Mouse (Mus musculus): ENCODE measurements around the gene Scube3. TPM values are rescaled to one million over a fixed set of nuclear protein-coding genes. Genes with fewer than 3 reads are reported as not detected.

Gene Scube3
- polyA plus RNA-seq, 1 experiment from 2014 or later: 4.7 TPM

DNA sequence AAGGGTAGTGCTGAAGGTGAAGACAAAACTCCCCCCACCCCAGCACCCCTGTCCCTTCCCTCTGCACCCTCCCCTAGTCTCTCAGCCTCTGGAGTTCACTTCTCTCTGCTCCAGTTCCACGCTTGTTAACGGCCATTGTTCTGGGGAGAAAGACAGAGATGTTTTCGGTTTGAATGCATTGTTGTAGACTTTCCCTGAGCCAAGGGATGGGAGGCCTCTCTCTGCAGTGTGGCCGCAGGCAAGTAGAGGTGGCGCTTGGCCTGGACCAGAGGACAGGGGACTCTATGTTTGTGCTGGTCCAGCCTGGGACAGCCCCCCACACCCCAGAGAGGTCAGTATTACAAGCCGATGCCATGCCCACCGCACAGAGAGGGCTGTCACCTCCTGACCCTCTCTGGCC lies 18.3 kb upstream of the Scube3 start:
- H3K9me3 ChIP-seq (replicated peaks; ENCODE audit: control insufficient read depth, low read length): no peaks in the 10 kb centered on the region
- H3K27me3 ChIP-seq (replicated peaks; ENCODE audit: control insufficient read depth, insufficient read depth, low read length): no peaks in the 10 kb centered on the region
- 11% methylated on average over 7 of the region's 7 CpGs for WGBS
- ATAC-seq (no peak), DNase-seq (ENCODE audit: low spot score) (no peak)
- H3K4me2 ChIP-seq (ENCODE audit: low read length): no peak overlapping the region
- H3K4me3 ChIP-seq (ENCODE audit: low read depth, low read length): no peak overlapping the region
- no peaks in the 10 kb centered on the region for H3K36me3 ChIP-seq (ENCODE audit: control insufficient read depth, insufficient read depth, low read length)
- no peak overlapping the region for H3K9ac ChIP-seq (ENCODE audit: low read length)
- H3K4me1 ChIP-seq (ENCODE audit: control insufficient read depth, insufficient read depth, low read length): no peaks in the 10 kb centered on the region
- H3K27ac ChIP-seq (ENCODE audit: low read depth, low read length): no peak overlapping the region

DNA sequence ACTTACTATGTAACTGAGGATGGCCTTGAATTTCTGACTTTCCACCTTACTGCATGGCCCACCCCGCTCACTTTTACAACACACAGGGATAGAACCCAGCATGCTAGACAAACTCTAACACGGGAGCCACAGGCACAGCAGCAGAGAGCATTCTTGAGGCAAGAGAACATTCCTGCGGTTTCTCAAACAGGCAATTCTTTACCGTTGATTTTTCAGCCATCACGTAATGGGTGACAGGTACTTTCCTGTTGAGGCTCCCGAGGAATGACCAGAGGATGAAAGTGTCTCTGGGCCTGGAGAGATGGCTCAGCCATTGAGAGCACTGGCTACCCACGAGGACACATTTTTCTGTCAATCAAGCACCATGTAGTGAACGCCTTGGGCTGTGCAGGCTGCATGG lies 17.6 kb upstream of the Scube3 start:
- no peak for ATAC-seq
- no peaks in the 10 kb centered on the region for H3K36me3 ChIP-seq (ENCODE audit: control insufficient read depth, insufficient read depth, low read length)
- H3K4me2 ChIP-seq (ENCODE audit: low read length): no peak overlapping the region
- H3K4me1 ChIP-seq (ENCODE audit: control insufficient read depth, insufficient read depth, low read length): no peaks in the 10 kb centered on the region
- no peak overlapping the region for H3K9ac ChIP-seq (ENCODE audit: low read length)
- H3K9me3 ChIP-seq (replicated peaks; ENCODE audit: control insufficient read depth, low read length): no peaks in the 10 kb centered on the region
- 77% methylated on average over 8 of the region's 8 CpGs for WGBS
- DNase-seq (ENCODE audit: low spot score): no peak
- no peak overlapping the region for H3K4me3 ChIP-seq (ENCODE audit: low read depth, low read length)
- H3K27me3 ChIP-seq (replicated peaks; ENCODE audit: control insufficient read depth, insufficient read depth, low read length): no peaks in the 10 kb centered on the region
- no peak overlapping the region for H3K27ac ChIP-seq (ENCODE audit: low read depth, low read length)

DNA sequence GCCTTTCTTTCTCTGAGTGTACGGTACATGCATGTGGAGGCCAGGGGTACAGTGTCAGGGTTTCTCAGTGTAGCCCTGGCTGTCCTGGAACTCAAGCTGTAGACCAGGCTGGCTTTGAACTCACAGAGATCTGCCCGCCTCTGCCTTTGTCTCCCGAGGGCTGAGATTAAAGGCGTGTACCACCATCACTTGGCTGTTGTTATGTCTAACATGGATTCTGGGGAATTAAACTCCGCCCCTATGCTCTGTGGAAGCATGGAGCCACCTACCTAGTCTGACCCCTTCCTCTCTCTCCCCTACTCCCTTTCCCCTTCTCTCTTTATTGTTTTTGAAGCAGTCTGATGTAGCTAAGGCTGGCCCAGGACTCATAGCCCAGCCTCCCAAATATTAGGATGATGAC lies 12.1 kb upstream of the Scube3 start:
- 86% methylated on average over 5 of the region's 5 CpGs for WGBS
- no peak overlapping the region for H3K4me2 ChIP-seq (ENCODE audit: low read length)
- H3K4me1 ChIP-seq (ENCODE audit: control insufficient read depth, insufficient read depth, low read length): no peaks in the 10 kb centered on the region
- no peak overlapping the region for H3K9ac ChIP-seq (ENCODE audit: low read length)
- DNase-seq (ENCODE audit: low spot score) (no peak), ATAC-seq (no peak)
- no peaks in the 10 kb centered on the region for H3K9me3 ChIP-seq (replicated peaks; ENCODE audit: control insufficient read depth, low read length)
- no peaks in the 10 kb centered on the region for H3K27me3 ChIP-seq (replicated peaks; ENCODE audit: control insufficient read depth, insufficient read depth, low read length)
- H3K27ac ChIP-seq (ENCODE audit: low read depth, low read length): no peak overlapping the region
- H3K4me3 ChIP-seq (ENCODE audit: low read depth, low read length): no peak overlapping the region
- H3K36me3 ChIP-seq (ENCODE audit: control insufficient read depth, insufficient read depth, low read length): no peaks in the 10 kb centered on the region

DNA sequence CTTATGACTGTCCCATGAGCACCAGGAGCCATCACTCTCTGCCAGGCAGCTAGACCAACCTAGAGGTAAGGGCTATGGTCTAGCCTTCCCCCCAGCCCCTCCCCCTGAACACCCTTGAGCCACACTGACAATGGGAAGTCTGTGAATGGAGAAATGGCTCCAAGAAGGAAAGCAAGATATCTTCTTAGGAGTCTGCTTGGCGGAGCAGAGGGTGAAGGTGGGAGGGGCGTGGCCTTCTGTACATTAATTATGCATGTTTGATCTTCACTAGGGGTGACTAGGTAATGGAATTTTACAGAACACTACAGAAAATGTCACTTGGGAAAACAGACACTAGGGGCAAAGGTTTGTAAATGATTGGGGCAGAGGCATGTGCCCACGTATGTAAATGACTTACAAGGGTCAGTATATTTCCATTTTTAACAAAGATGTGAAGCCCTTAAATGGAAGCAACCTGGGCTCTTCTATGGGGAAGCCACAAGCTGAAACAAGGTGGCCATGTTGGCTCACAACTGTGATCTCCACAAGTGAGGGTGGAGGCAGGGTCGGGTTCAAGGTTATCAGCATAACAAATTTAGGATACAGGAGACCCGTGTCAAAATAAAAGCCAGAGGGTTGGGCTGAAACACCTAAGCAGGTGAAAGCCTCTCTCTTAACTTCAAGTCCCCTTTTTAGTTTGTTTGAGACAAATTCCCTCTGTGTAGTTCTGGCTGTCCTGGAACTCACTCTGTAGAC lies 11.4 kb upstream of the Scube3 start:
- no peaks in the 10 kb centered on the region for H3K4me1 ChIP-seq (ENCODE audit: control insufficient read depth, insufficient read depth, low read length)
- H3K4me2 ChIP-seq (ENCODE audit: low read length): no peak overlapping the region
- DNase-seq (ENCODE audit: low spot score) (no peak), ATAC-seq (no peak)
- H3K9me3 ChIP-seq (replicated peaks; ENCODE audit: control insufficient read depth, low read length): no peaks in the 10 kb centered on the region
- no peak overlapping the region for H3K27ac ChIP-seq (ENCODE audit: low read depth, low read length)
- no peaks in the 10 kb centered on the region for H3K27me3 ChIP-seq (replicated peaks; ENCODE audit: control insufficient read depth, insufficient read depth, low read length)
- 68% methylated on average over 5 of the region's 5 CpGs for WGBS
- no peaks in the 10 kb centered on the region for H3K36me3 ChIP-seq (ENCODE audit: control insufficient read depth, insufficient read depth, low read length)
- no peak overlapping the region for H3K4me3 ChIP-seq (ENCODE audit: low read depth, low read length)
- H3K9ac ChIP-seq (ENCODE audit: low read length): no peak overlapping the region

DNA sequence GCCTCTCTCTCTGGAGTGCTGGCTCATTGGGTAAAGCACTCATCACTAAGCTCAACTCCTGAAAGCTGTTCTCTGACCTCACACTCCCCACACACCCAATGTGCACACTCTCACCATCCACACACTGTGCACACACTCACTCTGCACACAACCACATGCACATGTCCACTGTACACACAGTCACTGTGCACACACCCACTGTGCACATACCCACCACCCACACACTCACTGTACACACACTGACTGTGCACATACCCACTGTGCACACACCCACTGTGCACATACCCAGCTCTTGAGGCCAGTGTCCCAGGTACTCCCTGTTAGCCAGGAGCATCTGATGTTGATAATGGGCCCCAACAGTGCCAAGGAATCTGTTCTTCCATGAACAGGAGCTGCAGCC lies 10.8 kb upstream of the Scube3 start:
- Histone ChIP-seq H3K4me3 (ENCODE audit: low read depth, low read length) (no peak overlapping the region), H3K9ac (ENCODE audit: low read length) (no peak overlapping the region), H3K4me1 (ENCODE audit: control insufficient read depth, insufficient read depth, low read length) (no peaks in the 10 kb centered on the region), H3K36me3 (ENCODE audit: control insufficient read depth, insufficient read depth, low read length) (no peaks in the 10 kb centered on the region), H3K27me3 (replicated peaks; ENCODE audit: control insufficient read depth, insufficient read depth, low read length) (no peaks in the 10 kb centered on the region), H3K27ac (ENCODE audit: low read depth, low read length) (no peak overlapping the region), H3K4me2 (ENCODE audit: low read length) (no peak overlapping the region), H3K9me3 (replicated peaks; ENCODE audit: control insufficient read depth, low read length) (no peaks in the 10 kb centered on the region)
- DNase-seq (ENCODE audit: low spot score) (no peak), ATAC-seq (no peak)

DNA sequence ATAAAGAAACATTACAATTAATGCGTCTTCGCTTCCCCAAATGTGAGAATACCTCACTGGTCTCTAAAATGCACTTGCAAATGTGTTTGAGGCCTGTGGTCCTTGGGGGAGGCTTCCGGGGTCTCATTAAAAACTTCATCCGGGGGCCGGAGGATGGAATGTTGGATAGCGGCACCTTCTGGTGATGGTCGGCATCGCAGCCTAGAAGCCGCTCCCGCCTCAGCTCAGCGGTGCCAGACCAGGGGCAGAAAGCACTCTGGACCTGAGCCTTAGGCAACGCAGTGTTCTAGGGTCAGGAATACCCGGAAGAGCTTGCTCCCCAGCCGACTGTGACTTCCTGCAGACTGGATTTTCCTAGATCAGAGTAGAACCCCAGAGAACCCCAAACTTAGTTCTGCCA lies 8.7 kb upstream of the Scube3 start:
- Histone ChIP-seq H3K4me2 (ENCODE audit: low read length) (0 out of 2 replicates have a peak overlapping the region, but pooled peaks have one; percentile 14), H3K27ac (ENCODE audit: low read depth, low read length) (no peak overlapping the region), H3K27me3 (replicated peaks; ENCODE audit: control insufficient read depth, insufficient read depth, low read length) (no peaks in the 10 kb centered on the region), H3K9me3 (replicated peaks; ENCODE audit: control insufficient read depth, low read length) (no peaks in the 10 kb centered on the region), H3K9ac (ENCODE audit: low read length) (no peak overlapping the region), H3K4me1 (ENCODE audit: control insufficient read depth, insufficient read depth, low read length) (no peaks in the 10 kb centered on the region), H3K36me3 (ENCODE audit: control insufficient read depth, insufficient read depth, low read length) (no peaks in the 10 kb centered on the region), H3K4me3 (ENCODE audit: low read depth, low read length) (no peak overlapping the region)
- peak; percentile 68 for DNase-seq (ENCODE audit: low spot score)
- ATAC-seq: peak; percentile 58
- 5% methylated on average over 14 of the region's 14 CpGs for WGBS

DNA sequence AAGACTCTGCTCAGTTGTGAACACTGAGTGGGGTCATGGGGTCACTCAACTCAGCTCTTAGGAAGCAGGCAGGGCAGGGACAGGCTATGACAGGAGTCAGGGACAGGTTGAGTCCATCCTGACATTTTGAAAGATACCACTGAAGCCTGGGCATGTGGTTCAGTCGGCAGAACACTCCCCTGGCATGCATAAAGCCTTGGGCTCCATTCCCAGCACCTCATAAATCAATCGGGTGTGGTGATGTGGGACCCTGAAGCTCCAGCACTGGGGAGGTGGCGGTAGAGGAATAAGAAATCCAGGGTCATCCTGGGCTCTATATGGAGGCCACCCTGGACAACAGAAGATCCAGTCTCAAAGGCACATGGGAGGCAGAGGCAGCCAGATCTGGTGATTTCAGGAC lies 6.4 kb upstream of the Scube3 start:
- no peaks in the 10 kb centered on the region for H3K9me3 ChIP-seq (replicated peaks; ENCODE audit: control insufficient read depth, low read length)

DNA sequence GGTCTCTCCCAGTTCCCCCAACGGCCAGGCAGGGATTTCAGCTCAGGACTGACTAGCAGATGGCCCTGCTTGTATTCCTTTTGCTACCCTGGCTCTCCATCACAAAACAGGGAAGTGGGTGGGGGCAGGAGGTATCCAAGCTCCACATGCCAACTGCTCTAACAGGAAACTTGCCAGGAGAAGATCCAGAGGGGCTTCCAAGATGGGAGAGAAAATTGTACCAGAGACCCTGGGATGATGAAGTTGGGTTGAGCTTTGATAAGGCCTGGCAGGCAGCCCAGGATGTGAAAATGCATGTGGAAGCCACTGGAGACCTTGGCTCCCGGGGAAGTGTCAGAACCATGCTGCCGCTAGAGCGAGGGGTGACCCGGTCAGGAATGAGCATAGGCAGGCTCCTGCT lies 5.7 kb upstream of the Scube3 start:
- no peak overlapping the region for H3K4me3 ChIP-seq (ENCODE audit: low read depth, low read length)
- H3K4me1 ChIP-seq (ENCODE audit: control insufficient read depth, insufficient read depth, low read length): peaks cover 6% of the 10 kb centered on the region; the same call in 1 of the 2 replicates
- H3K27ac ChIP-seq (ENCODE audit: low read depth, low read length): 0 out of 2 replicates have a peak overlapping the region, but pooled peaks have one; percentile 18
- 37% methylated on average over 5 of the region's 5 CpGs for WGBS
- DNase-seq (ENCODE audit: low spot score) (peak; percentile 64), ATAC-seq (peak; percentile 36; the same call in 1 of the 2 replicates)
- no peaks in the 10 kb centered on the region for H3K27me3 ChIP-seq (replicated peaks; ENCODE audit: control insufficient read depth, insufficient read depth, low read length)
- no peak overlapping the region for H3K9ac ChIP-seq (ENCODE audit: low read length)
- H3K4me2 ChIP-seq (ENCODE audit: low read length): no peak overlapping the region
- no peaks in the 10 kb centered on the region for H3K36me3 ChIP-seq (ENCODE audit: control insufficient read depth, insufficient read depth, low read length)
- H3K9me3 ChIP-seq (replicated peaks; ENCODE audit: control insufficient read depth, low read length): no peaks in the 10 kb centered on the region

More for the DNA sequence above, 6.4 kb upstream of the Scube3 start:
- WGBS: 86% methylated on average over 3 of the region's 3 CpGs
- DNase-seq (ENCODE audit: low spot score) (no peak), ATAC-seq (no peak)
- H3K27ac ChIP-seq (ENCODE audit: low read depth, low read length): no peak overlapping the region
- H3K36me3 ChIP-seq (ENCODE audit: control insufficient read depth, insufficient read depth, low read length): no peaks in the 10 kb centered on the region
- no peak overlapping the region for H3K4me3 ChIP-seq (ENCODE audit: low read depth, low read length)
- no peak overlapping the region for H3K9ac ChIP-seq (ENCODE audit: low read length)
- no peaks in the 10 kb centered on the region for H3K27me3 ChIP-seq (replicated peaks; ENCODE audit: control insufficient read depth, insufficient read depth, low read length)
- no peaks in the 10 kb centered on the region for H3K4me1 ChIP-seq (ENCODE audit: control insufficient read depth, insufficient read depth, low read length)
- H3K4me2 ChIP-seq (ENCODE audit: low read length): no peak overlapping the region

DNA sequence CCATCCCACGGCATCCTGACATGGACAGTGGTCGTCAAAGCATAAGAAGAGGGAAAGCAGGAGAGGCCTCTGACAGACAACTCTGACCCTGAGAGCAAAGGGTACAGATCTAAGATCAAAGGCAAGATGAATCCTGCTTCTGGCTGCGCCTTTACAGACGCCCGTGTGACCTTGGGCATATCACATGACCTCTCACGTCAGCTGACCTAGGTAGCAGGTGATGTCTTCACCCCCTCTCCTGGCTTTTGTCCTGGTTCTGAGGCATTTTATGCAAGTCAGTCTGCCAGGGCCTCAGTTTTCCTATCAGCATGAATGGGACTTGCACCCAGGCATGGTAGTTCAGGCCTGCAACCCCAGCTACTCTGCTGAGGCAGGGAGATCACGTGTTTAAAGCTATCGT lies 3.9 kb upstream of the Scube3 start:
- Histone ChIP-seq H3K9ac (ENCODE audit: low read length) (no peak overlapping the region), H3K4me1 (ENCODE audit: control insufficient read depth, insufficient read depth, low read length) (peaks cover 10% of the 10 kb centered on the region; the same call in 1 of the 2 replicates), H3K4me2 (ENCODE audit: low read length) (no peak overlapping the region), H3K27ac (ENCODE audit: low read depth, low read length) (no peak overlapping the region), H3K27me3 (replicated peaks; ENCODE audit: control insufficient read depth, insufficient read depth, low read length) (no peaks in the 10 kb centered on the region), H3K36me3 (ENCODE audit: control insufficient read depth, insufficient read depth, low read length) (no peaks in the 10 kb centered on the region), H3K9me3 (replicated peaks; ENCODE audit: control insufficient read depth, low read length) (no peaks in the 10 kb centered on the region), H3K4me3 (ENCODE audit: low read depth, low read length) (no peak overlapping the region)
- DNase-seq (ENCODE audit: low spot score): no peak
- WGBS: 91% methylated on average over 8 of the region's 8 CpGs
- no peak for ATAC-seq
